Mouse (Mus musculus) adrenal gland, postnatal 0 days (tissue): ENCODE data around the gene Olfr224. TPM values are rescaled to one million over a fixed set of nuclear protein-coding genes. Genes with fewer than 3 reads are reported as not detected.

Experiments
- polyA plus RNA-seq: library from polyadenylated mRNA; unstranded; fragments of >200 nt; fragmentation: Nextera tagmentation; extraction: Ambion mirVana; gene quantifications from 2 replicates; pipeline ENCODE4 v1.2.1, GENCODE M21; 2015

Gene Olfr224
- polyA plus RNA-seq = 0.25 TPM in 1 of 2 replicates, not detected in the other

DNA sequence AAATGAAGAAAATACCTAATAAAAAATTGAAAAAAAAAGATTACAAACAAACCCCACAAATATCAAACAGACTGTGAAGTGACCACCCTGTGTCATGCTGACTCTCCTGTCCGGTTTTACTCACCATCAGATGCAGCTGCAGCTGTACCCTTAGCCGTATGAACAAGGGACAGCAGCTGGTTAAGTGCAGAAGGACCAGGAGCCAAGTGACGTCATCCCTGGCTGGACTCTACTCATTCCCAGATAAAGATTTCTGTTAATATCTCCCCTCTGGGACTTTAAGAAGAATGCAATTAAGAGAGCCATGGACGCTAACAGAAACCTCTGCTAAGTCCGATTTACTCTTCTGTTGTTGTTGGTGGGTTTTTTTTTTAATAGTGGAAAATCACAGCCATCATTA, at the start of gene Olfr224:
TSS of gene Olfr224 (minus strand) at position 149 of the 400 bp plus-strand sequence.

DNA sequence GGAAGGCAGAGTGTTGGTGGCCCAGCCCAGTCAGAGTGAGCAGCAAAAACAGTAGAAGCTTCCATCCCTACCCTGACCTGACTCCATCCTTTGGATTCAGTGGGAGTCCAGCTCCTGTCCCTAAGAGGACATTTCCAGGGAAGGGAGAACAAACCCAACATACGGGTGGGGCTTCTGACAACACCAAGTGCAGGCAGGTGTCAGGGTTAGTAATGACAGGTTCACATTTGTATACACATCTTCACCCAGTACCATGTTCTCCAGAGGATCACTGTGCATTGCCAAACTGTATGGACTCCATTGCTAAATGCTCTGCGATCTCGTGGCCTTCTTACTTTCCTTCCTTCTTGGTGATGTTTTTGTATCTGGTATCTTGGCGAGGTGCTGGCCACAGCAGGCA, 45.6 kb upstream of the Olfr224 start, which contains the start of gene 2210407C18Rik:
TSS of gene 2210407C18Rik (minus strand) at position 101 of the 400 bp plus-strand sequence.

DNA sequence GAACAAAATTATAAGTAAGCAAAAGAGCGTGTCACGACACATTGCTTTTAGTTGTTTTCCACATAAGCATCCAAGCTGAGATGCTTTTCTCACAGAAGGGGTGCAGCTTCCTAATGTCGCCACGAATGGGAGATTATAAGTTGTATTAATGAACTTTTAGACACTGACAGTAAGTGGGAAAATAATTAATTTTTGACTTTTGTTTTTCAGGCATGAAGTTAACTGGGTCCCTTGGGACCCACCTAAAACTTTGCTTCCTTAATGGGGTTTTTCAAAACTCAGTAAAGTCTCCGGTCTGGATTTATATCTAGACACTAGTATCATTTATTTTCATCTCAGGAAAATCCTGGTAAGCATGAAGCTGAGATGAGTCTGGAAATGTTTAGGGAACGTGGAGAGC, 24.5 kb upstream of the Olfr224 start, which contains the start of gene Olfr324:
TSS of gene Olfr324 (plus strand) at position 301 of the 400 bp plus-strand sequence.

DNA sequence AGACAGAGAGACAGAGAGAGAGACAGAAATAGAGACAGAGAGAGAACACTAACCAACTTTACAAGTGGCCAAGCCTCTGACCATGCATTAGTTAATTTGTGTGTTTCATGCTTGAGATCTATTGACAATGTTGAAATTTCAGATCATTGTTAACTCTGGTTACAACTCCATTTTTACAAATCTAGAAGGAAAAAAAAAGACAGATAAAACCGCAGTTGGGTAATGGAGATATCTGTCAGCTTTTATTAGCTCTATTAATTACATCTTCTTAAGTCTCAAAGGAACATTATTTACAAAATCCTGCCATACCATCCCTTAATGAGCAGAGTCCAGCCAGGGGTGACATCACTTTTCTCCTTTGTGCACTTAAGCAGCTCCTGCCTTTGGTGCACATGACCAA, 7.1 kb upstream of the Olfr224 start, which contains the start of gene Olfr325:
TSS of gene Olfr325 (plus strand) at position 301 of the 400 bp plus-strand sequence.

DNA sequence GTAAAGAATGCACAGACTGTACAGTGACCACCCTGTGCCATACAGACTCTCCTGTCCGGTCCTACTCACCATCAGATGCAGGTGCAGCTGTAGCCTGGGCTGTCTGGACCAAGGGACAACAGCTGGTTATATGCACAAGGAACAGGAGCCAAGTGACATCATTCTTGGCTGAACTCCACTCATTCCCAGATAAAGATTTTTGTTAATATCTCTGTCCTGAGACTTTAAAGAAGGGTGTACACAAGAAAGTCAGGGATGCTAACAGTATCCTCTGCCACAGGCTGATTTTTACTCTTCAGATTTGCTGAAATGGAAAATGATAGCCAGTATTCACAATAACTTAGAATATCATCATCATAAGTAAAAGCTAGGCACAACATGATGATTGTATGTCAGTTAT, 14.8 kb downstream of the Olfr224 start, which contains the start of gene Olfr328:
TSS of gene Olfr328 (minus strand) at position 101 of the 400 bp plus-strand sequence.

DNA sequence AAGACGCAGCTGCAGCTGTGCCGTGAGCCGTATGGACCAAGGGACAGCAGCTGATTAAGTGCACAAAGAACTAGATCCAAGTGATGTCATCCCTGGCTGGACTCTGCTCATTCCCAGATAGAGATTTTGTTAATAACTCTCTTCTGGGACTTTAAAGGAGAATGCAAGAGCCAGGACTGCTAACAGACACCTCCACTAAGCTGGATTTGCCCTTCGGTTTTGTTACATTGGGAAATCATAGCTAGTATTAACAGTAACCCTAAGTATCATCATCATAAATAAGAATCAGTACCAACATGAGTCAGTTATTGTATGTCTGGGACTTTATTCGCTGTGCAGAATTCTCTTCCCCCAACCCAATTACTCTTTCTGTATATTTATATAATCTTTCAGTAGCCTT, 24.0 kb downstream of the Olfr224 start, which contains the start of gene Olfr329-ps:
TSS of gene Olfr329-ps (minus strand) at position 101 of the 400 bp plus-strand sequence.

DNA sequence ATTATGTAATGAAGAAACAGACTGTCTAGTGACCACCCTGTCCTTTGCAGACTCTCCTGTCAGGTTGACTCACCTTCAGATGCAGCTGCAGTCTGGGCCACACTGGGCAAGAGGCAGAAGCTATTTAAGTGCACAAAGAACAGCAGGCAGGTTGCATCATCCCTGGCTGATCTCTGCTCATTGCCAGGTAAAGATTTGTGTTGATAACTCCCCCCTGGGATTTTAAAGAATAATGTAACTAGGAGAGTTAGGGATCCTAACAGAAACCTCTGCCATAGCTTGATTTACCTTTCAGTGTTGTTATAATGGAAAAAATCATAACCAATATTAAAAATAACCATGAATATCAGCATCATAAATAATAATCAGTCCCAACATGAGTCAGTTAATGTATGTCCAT, 35.6 kb downstream of the Olfr224 start, which contains the start of gene Olfr330:
TSS of gene Olfr330 (minus strand) at position 101 of the 400 bp plus-strand sequence.

Other genes starting within 250 kb of the Olfr224 start
- gene Zfp672, start 240.2 kb downstream of the Olfr224 start, polyA plus RNA-seq = 56.5 and 56.9 TPM in 2 replicates
- 28.2 and 38.7 TPM in 2 replicates for gene Sh3bp5l, start 239.8 kb downstream of the Olfr224 start, polyA plus RNA-seq
- gene Lypd8, start 191.5 kb downstream of the Olfr224 start, polyA plus RNA-seq = 0.40 and 6.4 TPM in 2 replicates
- not detected in 2 replicates for gene 1810065E05Rik, start 149.4 kb downstream of the Olfr224 start, polyA plus RNA-seq
- gene Gm12253, start 138.0 kb downstream of the Olfr224 start, polyA plus RNA-seq = not detected in 2 replicates
- not detected in 2 replicates for gene Lypd9, start 117.6 kb downstream of the Olfr224 start, polyA plus RNA-seq
- gene Olfr30, start 108.3 kb downstream of the Olfr224 start, polyA plus RNA-seq = not detected in 2 replicates
- not detected in 2 replicates for gene Olfr332, start 78.0 kb downstream of the Olfr224 start, polyA plus RNA-seq
- not detected in 2 replicates for gene Olfr331, start 68.0 kb downstream of the Olfr224 start, polyA plus RNA-seq
- 1.7 and 4.9 TPM in 2 replicates for gene Olfr330, start 35.7 kb downstream of the Olfr224 start, polyA plus RNA-seq
- gene Olfr329-ps, start 24.1 kb downstream of the Olfr224 start, polyA plus RNA-seq = 0.28 and 2.0 TPM in 2 replicates
- 0.24 and 0.77 TPM in 2 replicates for gene Olfr328, start 14.9 kb downstream of the Olfr224 start, polyA plus RNA-seq
- gene Olfr325, start 7.2 kb upstream of the Olfr224 start, polyA plus RNA-seq = 0.20 TPM in 1 of 2 replicates, not detected in the other
- not detected in 2 replicates for gene Olfr324, start 24.6 kb upstream of the Olfr224 start, polyA plus RNA-seq
- gene 2210407C18Rik, start 45.5 kb upstream of the Olfr224 start, polyA plus RNA-seq = 2.0 TPM in 1 of 2 replicates, not detected in the other
- not detected in 2 replicates for gene Olfr323, start 59.9 kb upstream of the Olfr224 start, polyA plus RNA-seq
- gene Trim58, start 69.9 kb upstream of the Olfr224 start, polyA plus RNA-seq = 0.20 and 1.0 TPM in 2 replicates
- gene Olfr322, start 88.2 kb upstream of the Olfr224 start, polyA plus RNA-seq = not detected in 2 replicates
- gene Olfr320, start 110.5 kb upstream of the Olfr224 start, polyA plus RNA-seq = not detected in 2 replicates
- not detected in 2 replicates for gene Olfr319, start 128.6 kb upstream of the Olfr224 start, polyA plus RNA-seq
- gene Olfr318, start 153.5 kb upstream of the Olfr224 start, polyA plus RNA-seq = not detected in 2 replicates
- gene Olfr317, start 168.7 kb upstream of the Olfr224 start, polyA plus RNA-seq = not detected in 2 replicates
- not detected in 2 replicates for gene Olfr316, start 182.2 kb upstream of the Olfr224 start, polyA plus RNA-seq
- gene Olfr315, start 202.6 kb upstream of the Olfr224 start, polyA plus RNA-seq = not detected in 2 replicates
- not detected in 2 replicates for gene Olfr314, start 212.4 kb upstream of the Olfr224 start, polyA plus RNA-seq
- gene Fam183b, start 231.4 kb upstream of the Olfr224 start, polyA plus RNA-seq = 20.7 and 23.2 TPM in 2 replicates
- gene Olfr313, start 244.4 kb upstream of the Olfr224 start, polyA plus RNA-seq = not detected in 2 replicates